Mouse (Mus musculus) kidney, postnatal 0 days (tissue): ENCODE data around the gene Muc5b. TPM values are rescaled to one million over a fixed set of nuclear protein-coding genes. Genes with fewer than 3 reads are reported as not detected.

Source experiments
- ATAC-seq: fragments of 200-750 bp; cut with Nextera tagmentation; replicated peaks from 2 replicates; pipeline ENCODE4 v1.8.0; 2017; ENCODE audit warnings: low read depth, moderate number of reproducible peaks, moderate TSS enrichment, moderate library complexity; ENCODE audit not compliant: low FRiP score
- DNase-seq: peaks from one replicate; pipeline ENCODE4 v3.0.0-alpha.2; 2016; ENCODE audit warnings: low spot score
- H3K27ac ChIP-seq: fragments of 300-500 bp; sonication (generic); 2 replicates; pipeline ENCODE4 v1.5.1; 2014; ENCODE audit warnings: mild to moderate bottlenecking
- H3K27me3 ChIP-seq: fragments of 300-500 bp; sonication (generic); 2 replicates; pipeline ENCODE4 v1.6.1; 2014; ENCODE audit warnings: low read length, mixed read lengths; ENCODE audit not compliant: insufficient read depth
- H3K36me3 ChIP-seq: fragments of 300-500 bp; sonication (generic); 2 replicates; pipeline ENCODE4 v1.6.1; 2014; ENCODE audit warnings: low read length, mixed read lengths; ENCODE audit not compliant: insufficient read depth
- H3K4me1 ChIP-seq: fragments of 300-500 bp; sonication (generic); replicated peaks from 2 replicates; pipeline ENCODE4 v1.6.1; 2014; ENCODE audit warnings: antibody characterized with exemption, low read length, mixed read lengths; ENCODE audit not compliant: insufficient read depth
- H3K4me2 ChIP-seq: fragments of 300-500 bp; sonication (generic); 2 replicates; pipeline ENCODE4 v1.6.1; 2014; ENCODE audit warnings: mild to moderate bottlenecking, low read length, moderate library complexity, mixed read lengths
- H3K4me3 ChIP-seq: fragments of 300-500 bp; sonication (generic); replicated peaks from 2 replicates; pipeline ENCODE4 v1.5.1; 2014; ENCODE audit warnings: low read depth, low read length
- H3K9ac ChIP-seq: fragments of 300-500 bp; sonication (generic); 2 replicates; pipeline ENCODE4 v1.6.1; 2014; ENCODE audit warnings: low read depth, low read length
- H3K9me3 ChIP-seq: fragments of 300-500 bp; sonication (generic); replicated peaks from 2 replicates; pipeline ENCODE4 v1.6.1; 2016; ENCODE audit warnings: low read length, inconsistent platforms, mixed read lengths
- CTCF ChIP-seq: IDR thresholded peaks from 2 replicates; pipeline ENCODE4 v1.5.1; 2016; ENCODE audit warnings: antibody characterized with exemption, low read depth, mild to moderate bottlenecking, moderate library complexity
- WGBS: fragments of 180-500 bp; shearing (Covaris S2); extraction: QIAGEN DNeasy Blood & Tissue Kit; methylation state at CpG from one replicate; pipeline ENCODE4 v1.1.7; 2014; 5-methylcytosine and 5-hydroxymethylcytosine counted together
- polyA plus RNA-seq: library from polyadenylated mRNA; unstranded; fragments of >200 nt; fragmentation: Nextera tagmentation; extraction: Ambion mirVana; gene quantifications from 2 replicates; pipeline ENCODE4 v1.2.1, GENCODE M21; 2015

Muc5b gene
- polyA plus RNA-seq, 1 experiment from 2014 or later = 0.01 TPM

- Histone ChIP-seq H3K4me1 (0 out of 2 replicates have a peak, but pooled peaks cover 5% of the 10 kb centered on the region), H3K36me3 (no peaks in the 10 kb centered on the region), H3K27me3 (no peaks in the 10 kb centered on the region), H3K9ac (no peak overlapping the region), H3K4me2 (no peak overlapping the region), H3K4me3 (no peak overlapping the region), H3K9me3 (no peaks in the 10 kb centered on the region), H3K27ac (no peak overlapping the region)
- 72% methylated on average over 4 of the region's 4 CpGs for WGBS
- no peak for ATAC-seq
- no peak for DNase-seq
- no peak for TF ChIP-seq CTCF
Measured at GRCm38 (mm10) chr7:141815361-141815760, 23.5 kb upstream of the Muc5b start.

DNA sequence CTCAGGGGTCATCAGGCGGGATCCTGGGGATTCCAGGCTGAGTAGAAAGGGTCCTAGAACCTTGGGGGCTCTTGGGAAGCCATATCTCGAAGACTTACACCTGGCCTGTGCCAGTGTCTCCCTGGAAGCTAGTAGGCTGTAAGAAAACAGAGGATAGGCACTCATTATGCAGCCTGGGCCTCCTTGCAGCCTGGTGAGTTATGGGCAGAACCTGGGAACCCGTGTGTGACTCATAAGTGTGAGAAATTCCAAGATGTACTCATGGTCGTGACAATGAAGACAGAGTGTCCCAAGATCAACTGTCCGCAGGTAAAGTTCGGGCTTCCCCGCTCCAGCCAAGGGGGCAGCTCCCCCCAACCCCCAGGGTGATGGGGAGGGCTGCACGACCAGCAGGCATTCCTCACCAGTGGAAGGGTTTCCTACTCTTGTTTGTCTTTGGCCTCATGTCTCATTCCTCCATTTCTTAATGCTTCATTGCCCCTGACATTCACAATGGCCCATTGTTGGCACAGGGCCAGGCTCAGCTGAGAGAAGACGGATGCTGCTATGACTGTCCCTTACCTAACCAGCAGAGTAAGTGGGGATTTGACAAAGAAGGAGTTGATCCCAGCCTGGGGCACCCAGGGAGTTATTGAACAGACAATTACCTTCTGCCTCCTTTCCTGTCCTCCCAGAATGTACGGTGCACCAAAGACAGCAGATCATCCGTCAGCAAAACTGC is 21.4 kb upstream of the Muc5b start:
- no peak for ATAC-seq
- Histone ChIP-seq H3K27me3 (no peaks in the 10 kb centered on the region), H3K4me3 (no peak overlapping the region), H3K4me1 (0 out of 2 replicates have a peak, but pooled peaks cover 5% of the 10 kb centered on the region), H3K9ac (no peak overlapping the region), H3K36me3 (no peaks in the 10 kb centered on the region), H3K27ac (no peak overlapping the region), H3K9me3 (no peaks in the 10 kb centered on the region), H3K4me2 (no peak overlapping the region)
- DNase-seq = peak; percentile 38
- no peak for TF ChIP-seq CTCF
- WGBS = 55% methylated on average over 11 of the region's 11 CpGs

- no peak overlapping the region for H3K4me3 ChIP-seq
- no peaks in the 10 kb centered on the region for H3K27me3 ChIP-seq
- H3K4me1 ChIP-seq = 0 out of 2 replicates have a peak, but pooled peaks cover 5% of the 10 kb centered on the region
- H3K4me2 ChIP-seq = no peak overlapping the region
- no peak overlapping the region for H3K27ac ChIP-seq
- DNase-seq = no peak
- ATAC-seq = no peak
- no peaks in the 10 kb centered on the region for H3K36me3 ChIP-seq
- H3K9me3 ChIP-seq = no peaks in the 10 kb centered on the region
- no peak for TF ChIP-seq CTCF
- WGBS = 78% methylated on average over 3 of the region's 3 CpGs
- H3K9ac ChIP-seq = no peak overlapping the region
Measured at GRCm38 (mm10) chr7:141818267-141818666, 20.6 kb upstream of the Muc5b start.

- WGBS = 36% methylated on average over 4 of the region's 4 CpGs
- TF ChIP-seq CTCF = no peak
- H3K27me3 ChIP-seq = no peaks in the 10 kb centered on the region
- no peak overlapping the region for H3K27ac ChIP-seq
- H3K4me1 ChIP-seq = 0 out of 2 replicates have a peak, but pooled peaks cover 1% of the 10 kb centered on the region
- H3K9me3 ChIP-seq = no peaks in the 10 kb centered on the region
- no peak overlapping the region for H3K4me3 ChIP-seq
- ATAC-seq (no peak), DNase-seq (peak; percentile 7)
- H3K36me3 ChIP-seq = no peaks in the 10 kb centered on the region
- no peak overlapping the region for H3K4me2 ChIP-seq
- no peak overlapping the region for H3K9ac ChIP-seq
Measured at GRCm38 (mm10) chr7:141822582-141823261, 16.1 kb upstream of the Muc5b start.

DNA sequence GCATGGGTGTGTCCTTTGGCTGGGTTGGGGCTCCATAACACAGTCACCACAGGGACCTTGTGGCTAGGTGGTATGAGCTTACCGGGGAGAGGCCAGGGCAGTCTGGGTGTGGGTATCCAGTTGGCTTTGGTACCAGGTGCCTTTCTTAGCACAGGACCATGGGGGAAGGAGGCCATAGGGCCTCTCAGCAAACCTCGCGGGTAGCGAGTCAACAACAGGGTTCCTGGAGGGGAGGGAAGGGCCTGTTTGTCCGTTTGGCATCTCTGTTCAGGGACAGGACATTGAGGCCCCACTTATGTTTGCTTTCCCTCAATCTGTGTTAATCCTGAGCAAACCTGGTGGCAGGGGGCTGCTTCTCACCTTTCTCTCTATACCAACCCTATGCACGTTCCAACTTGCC is 15.2 kb upstream of the Muc5b start:
- 82% methylated on average over 6 of the region's 6 CpGs for WGBS
- no peaks in the 10 kb centered on the region for H3K4me1 ChIP-seq
- H3K4me2 ChIP-seq = no peak overlapping the region
- H3K9ac ChIP-seq = no peak overlapping the region
- no peak overlapping the region for H3K27ac ChIP-seq
- no peak overlapping the region for H3K4me3 ChIP-seq
- no peak for ATAC-seq
- no peaks in the 10 kb centered on the region for H3K36me3 ChIP-seq
- no peaks in the 10 kb centered on the region for H3K27me3 ChIP-seq
- H3K9me3 ChIP-seq = no peaks in the 10 kb centered on the region
- DNase-seq = no peak
- TF ChIP-seq CTCF = no peak

DNA sequence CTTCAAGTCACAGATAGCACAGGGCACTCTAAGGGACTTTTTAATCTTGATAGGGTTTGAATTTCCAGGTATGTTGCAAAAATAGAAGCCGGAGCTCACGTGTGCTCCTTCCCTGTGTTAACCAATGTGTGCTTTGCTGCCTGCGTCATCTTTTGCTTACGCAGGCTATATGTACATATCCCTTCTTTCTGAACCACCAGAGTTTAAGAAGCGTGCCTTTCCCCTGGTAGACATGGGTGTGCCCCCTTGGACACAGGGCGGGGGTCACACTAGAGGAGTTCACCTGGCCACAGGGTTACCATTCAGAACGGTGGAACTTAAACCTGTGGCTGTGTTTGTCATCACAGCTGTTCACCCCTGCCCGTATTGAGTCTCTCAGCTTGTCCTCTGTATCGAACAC is 14.5 kb upstream of the Muc5b start:
- no peak for ATAC-seq
- WGBS = 86% methylated on average over 9 of the region's 9 CpGs
- no peak overlapping the region for H3K9ac ChIP-seq

More for the DNA sequence above, 14.5 kb upstream of the Muc5b start:
- Histone ChIP-seq H3K9me3 (no peaks in the 10 kb centered on the region), H3K4me2 (no peak overlapping the region), H3K36me3 (no peaks in the 10 kb centered on the region), H3K27me3 (no peaks in the 10 kb centered on the region), H3K4me1 (no peaks in the 10 kb centered on the region), H3K27ac (no peak overlapping the region), H3K4me3 (no peak overlapping the region)
- TF ChIP-seq CTCF = no peak
- DNase-seq = no peak
